Mouse (Mus musculus) E14TG2a.4 (cell line): Measurements from ENCODE around the gene Ldhal6b.

Source experiments
- CTCF ChIP-seq: conservative IDR thresholded peaks from 2 replicates; pipeline ENCODE4 v1.5.1; 2014; ENCODE audit warnings: low read length
- NANOG ChIP-seq: IDR thresholded peaks from 2 replicates; pipeline ENCODE4 v1.6.1; 2014; ENCODE audit warnings: borderline replicate concordance, low read length, mixed read lengths

- TF ChIP-seq CTCF, result no peak
- TF ChIP-seq NANOG, result 0 out of 2 replicates have a peak, but pooled peaks have one; percentile 3
Observed at GRCm38 (mm10) chr17:5429772-5430133, 11.2 kb upstream of the Ldhal6b start.
